Mouse (Mus musculus) heart, postnatal 0 days (tissue): Measurements from ENCODE around the gene Insl5.

Experiments
- CTCF ChIP-seq: IDR thresholded peaks from 2 replicates; pipeline ENCODE4 v1.5.1; 2016; ENCODE audit warnings: antibody characterized with exemption, control low read depth, low read depth
- EP300 ChIP-seq: IDR thresholded peaks from 2 replicates; pipeline ENCODE4 v1.6.1; 2016; ENCODE audit warnings: antibody characterized with exemption, low read depth

DNA sequence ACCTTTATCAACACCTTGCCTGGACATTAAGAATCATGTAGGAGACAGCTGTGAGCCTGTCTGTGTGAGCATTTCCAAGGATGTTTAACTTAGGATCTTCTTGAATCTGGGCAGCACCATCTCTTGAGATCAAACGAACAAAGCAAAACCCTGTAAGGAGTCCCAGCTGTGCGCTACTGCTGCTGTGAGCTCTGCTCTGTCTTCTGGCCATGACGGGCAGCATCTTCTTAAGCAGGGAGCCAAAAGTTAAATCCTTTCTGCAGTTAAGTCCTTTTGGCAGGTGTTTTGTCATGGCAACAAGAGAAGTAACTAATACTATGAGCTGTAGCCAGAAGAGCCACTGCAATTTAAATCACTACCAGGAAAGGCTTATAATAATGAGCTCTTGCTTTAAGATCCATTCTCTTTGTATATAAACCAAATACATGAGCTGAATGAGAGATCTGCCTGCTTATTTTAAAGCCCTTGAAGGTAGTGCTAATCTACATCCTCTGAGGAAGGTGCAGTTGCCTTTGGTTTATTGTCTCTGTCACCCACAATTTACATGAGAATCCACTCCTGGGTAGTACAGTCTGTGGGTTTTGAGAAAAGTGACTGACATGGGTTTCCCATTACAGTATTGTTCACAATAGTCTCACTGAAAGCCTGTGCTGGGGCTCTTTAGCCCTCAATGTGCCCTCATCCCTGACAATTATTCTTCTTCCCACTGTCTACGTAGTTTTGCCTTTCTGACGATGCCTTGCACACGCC lies 41.4 kb upstream of the Insl5 start:
- no peak for TF ChIP-seq EP300
- no peak for TF ChIP-seq CTCF
